Mouse (Mus musculus): ENCODE measurements at regions not wholly inside any gene's neighbourhood (a gene's known extent, or its start where the extent isn't known, plus 50 kb on each side); places are given as distances from the start of the nearest gene placed in this dataset.

DNA sequence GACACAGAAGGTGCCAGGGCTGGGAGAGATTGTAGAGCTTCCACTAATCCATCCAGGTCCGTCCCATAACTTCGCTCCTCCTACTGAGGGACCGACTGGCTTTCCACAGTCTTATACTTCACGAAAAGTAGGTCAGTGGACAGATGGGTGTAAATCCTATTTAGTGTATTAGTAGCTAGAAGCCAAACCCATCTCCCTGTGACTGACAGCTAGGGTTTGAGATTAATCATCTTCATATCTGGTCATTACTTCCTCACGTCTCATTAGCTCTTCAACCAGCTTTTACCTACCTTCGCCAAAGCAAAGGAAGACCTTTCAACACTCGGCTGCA is 60.4 kb upstream of the Scaf11 start:
- DNase-seq (ENCODE audit: extremely low spot score in 1 of 2, low spot score in 2 of 2), result no peak
- intact Hi-C loops (cut with DNase I), result no loop called here

DNA sequence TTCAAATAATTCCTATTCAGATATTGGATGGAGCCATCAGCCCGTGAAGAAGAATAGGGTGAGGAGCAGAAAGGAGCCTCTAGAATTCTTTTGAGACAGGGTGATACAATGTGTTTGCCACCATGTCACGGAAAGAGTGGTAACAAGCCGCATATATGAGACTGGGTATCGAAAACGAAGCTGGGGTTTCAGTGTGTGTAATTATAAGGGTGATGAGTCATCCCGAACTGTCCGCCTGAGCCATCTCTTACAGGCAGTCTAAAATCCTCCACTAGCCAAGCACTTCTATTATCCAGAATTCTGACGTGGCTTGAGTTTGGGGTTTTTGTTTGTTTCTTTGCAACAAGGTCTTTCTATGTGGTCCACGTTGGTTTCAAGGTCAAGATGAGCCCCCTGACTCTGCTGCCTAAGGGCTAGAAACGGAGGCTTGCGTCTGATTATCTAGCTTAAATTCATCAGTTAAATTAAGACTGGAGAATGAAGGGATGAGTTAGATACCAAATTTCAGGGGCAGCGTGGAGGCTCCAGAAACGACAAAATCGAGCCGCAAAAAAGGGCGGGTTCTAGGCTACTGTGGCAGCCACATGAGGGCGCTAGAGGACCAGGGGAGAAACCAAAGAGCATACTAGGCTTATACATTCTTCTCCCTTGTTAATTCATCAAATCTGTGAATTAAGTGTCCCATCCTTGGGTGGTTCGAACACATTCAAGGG is 59.9 kb upstream of the Scaf11 start:
- intact Hi-C loops (cut with DNase I), result no loop called here
- peak in 1 of 2 experiments; percentile 47 for DNase-seq (ENCODE audit: extremely low spot score in 1 of 2, low spot score in 2 of 2)

DNA sequence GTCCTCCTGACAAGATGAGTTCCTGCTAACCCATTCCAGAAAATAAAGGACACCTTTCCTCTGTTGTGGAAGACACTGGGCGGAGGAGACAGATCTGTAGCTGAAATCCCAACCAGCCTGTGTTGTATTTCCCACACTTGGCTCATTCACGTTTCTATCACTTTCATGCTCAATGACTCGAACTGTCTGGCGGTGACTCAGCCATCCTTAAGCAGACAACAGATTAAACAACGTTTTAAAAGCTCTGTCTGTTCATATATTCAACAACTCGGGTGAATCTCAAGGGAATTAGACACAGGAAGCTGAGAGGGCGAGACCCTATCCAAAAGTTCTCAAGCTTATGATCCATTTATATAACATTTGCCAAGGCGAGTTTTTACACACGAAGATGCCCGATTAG is 57.5 kb upstream of the Scaf11 start:
- intact Hi-C loops (cut with DNase I), result no loop called here

DNA sequence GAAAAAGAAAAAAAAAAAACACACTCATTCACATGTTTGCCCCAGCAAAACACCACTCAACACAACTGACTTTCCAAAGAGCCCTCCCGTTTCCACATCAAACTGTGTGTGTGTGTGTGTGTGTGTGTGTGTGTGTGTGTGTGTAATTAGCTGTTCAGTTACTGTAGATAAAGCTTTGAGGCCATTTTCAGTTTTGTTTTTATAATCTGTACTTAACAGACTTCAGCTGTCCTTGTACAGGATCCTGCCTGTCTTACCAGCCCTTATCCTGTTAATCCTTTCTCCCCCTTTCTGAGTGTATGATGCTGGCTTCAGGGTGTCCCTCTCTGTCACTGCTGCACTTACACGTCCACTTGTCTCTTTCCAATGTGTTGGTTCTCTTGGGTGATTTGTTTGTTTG is 55.0 kb upstream of the Scaf11 start:
- intact Hi-C loops (cut with DNase I), result no loop called here
- DNase-seq (ENCODE audit: extremely low spot score in 1 of 2, low spot score in 2 of 2), result no peak

More for the DNA sequence above, 57.5 kb upstream of the Scaf11 start:
- no peak for DNase-seq (ENCODE audit: extremely low spot score in 1 of 2, low spot score in 2 of 2)

DNA sequence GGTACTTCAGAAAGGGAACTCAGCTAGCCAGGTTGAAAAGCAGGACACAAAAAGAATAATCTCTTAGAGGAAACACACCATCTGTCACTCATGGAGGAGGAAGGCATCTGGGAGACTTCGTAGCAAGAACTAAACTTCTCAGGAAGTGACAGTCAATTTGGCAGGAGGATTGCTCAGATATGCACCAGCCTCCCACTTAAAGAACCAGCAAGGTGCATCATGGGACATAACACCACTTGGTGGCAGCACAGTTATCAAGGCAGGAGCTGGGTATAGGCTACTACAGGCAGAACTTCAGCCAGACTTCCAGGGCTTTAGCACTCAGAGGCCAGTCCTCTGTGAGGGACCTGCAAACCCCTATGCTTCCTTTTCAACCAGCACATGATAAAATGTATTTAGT is 52.0 kb upstream of the Scaf11 start:
- no peak for DNase-seq (ENCODE audit: extremely low spot score in 1 of 2, low spot score in 2 of 2)
- intact Hi-C loops (cut with DNase I), result no loop called here

All from left cerebral cortex, postnatal 10 days (tissue).